Mouse (Mus musculus): ENCODE measurements around the gene Atp8b5. TPM values are rescaled to one million over a fixed set of nuclear protein-coding genes. Genes with fewer than 3 reads are reported as not detected.

Gene Atp8b5
- polyA plus RNA-seq, 1 experiment: 0.77 TPM

DNA sequence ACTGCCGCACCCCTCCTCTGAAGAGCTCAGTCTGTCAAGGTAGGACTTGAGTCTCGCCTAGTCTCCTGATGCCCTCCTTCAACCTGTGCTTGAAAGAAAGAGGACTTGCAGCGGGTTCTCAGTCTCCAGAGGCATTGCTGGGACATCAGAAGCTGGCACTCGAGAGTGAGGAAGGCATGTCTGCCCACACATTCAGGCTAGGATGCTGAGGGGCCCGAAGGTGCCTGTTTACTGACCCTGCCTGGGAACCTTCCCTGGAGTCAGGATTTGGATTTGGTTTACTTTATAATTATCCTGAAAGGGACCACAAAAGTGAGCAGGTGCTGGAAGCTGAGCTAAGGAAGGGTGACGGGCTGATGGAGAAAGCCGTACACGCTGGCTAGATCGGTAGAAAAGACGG is 134.5 kb downstream of the Atp8b5 start:
- peaks cover 25% of the 10 kb centered on the region for H3K4me1 ChIP-seq (ENCODE audit: control insufficient read depth, insufficient read depth, low read length)
- TF ChIP-seq POLR2A (IDR thresholded peaks at IDR 0.05; ENCODE audit: extremely low read depth, insufficient read depth, low read length) (no peak), CTCF (IDR thresholded peaks at IDR 0.05; ENCODE audit: extremely low read depth, insufficient read depth, low read length) (no peak)
- no peak overlapping the region for H3K4me3 ChIP-seq (ENCODE audit: insufficient read depth, low read length)
- no peak overlapping the region for H3K27ac ChIP-seq (ENCODE audit: insufficient read depth, low read length)

GRCm38 (mm10) chr4:43402212-43402611 is 135.3 kb downstream of the Atp8b5 start:
- Histone ChIP-seq H3K4me1 (ENCODE audit: control insufficient read depth, insufficient read depth, low read length) (peaks cover 25% of the 10 kb centered on the region), H3K4me3 (ENCODE audit: insufficient read depth, low read length) (no peak overlapping the region), H3K27ac (ENCODE audit: insufficient read depth, low read length) (no peak overlapping the region)
- no peak for TF ChIP-seq CTCF (IDR thresholded peaks at IDR 0.05; ENCODE audit: extremely low read depth, insufficient read depth, low read length)
- no peak for TF ChIP-seq POLR2A (IDR thresholded peaks at IDR 0.05; ENCODE audit: extremely low read depth, insufficient read depth, low read length)

DNA sequence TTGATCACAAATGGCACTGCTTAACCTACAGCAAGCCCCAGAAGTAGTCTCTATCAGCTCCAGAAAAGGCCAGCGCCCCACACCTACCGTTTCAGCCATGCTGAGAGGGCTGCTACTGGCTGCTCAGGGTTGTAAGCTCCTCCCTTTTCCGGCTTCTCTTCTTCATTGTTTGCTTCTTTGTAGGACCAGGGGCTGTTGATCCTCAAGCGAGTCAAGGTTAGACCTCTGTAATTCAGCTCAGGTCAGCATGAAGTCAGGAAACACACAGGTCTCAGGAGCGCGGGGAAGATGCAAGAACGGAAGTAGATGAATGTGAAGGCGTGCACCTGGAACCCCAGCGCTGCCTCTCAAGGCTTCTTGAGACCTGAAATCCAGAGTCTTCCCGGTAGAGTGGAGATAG is 137.7 kb downstream of the Atp8b5 start:
- TF ChIP-seq POLR2A (IDR thresholded peaks at IDR 0.05; ENCODE audit: extremely low read depth, insufficient read depth, low read length): no peak
- TF ChIP-seq CTCF (IDR thresholded peaks at IDR 0.05; ENCODE audit: extremely low read depth, insufficient read depth, low read length): no peak
- Histone ChIP-seq H3K27ac (ENCODE audit: insufficient read depth, low read length) (peak overlapping the region; percentile 30; the same call in 1 of the 2 replicates), H3K4me1 (ENCODE audit: control insufficient read depth, insufficient read depth, low read length) (peaks cover 12% of the 10 kb centered on the region), H3K4me3 (ENCODE audit: insufficient read depth, low read length) (no peak overlapping the region)

GRCm38 (mm10) chr4:43406162-43406971 is 139.4 kb downstream of the Atp8b5 start:
- Histone ChIP-seq H3K4me1 (ENCODE audit: control insufficient read depth, insufficient read depth, low read length) (peaks cover 4% of the 10 kb centered on the region; the same call in 1 of the 2 replicates), H3K27ac (ENCODE audit: insufficient read depth, low read length) (peak overlapping the region; percentile 83), H3K4me3 (ENCODE audit: insufficient read depth, low read length) (peak overlapping the region; percentile 47)
- TF ChIP-seq POLR2A (IDR thresholded peaks at IDR 0.05; ENCODE audit: extremely low read depth, insufficient read depth, low read length): peak; percentile 88
- TF ChIP-seq CTCF (IDR thresholded peaks at IDR 0.05; ENCODE audit: extremely low read depth, insufficient read depth, low read length): peak; percentile 31; the same call in 1 of the 2 replicates

DNA sequence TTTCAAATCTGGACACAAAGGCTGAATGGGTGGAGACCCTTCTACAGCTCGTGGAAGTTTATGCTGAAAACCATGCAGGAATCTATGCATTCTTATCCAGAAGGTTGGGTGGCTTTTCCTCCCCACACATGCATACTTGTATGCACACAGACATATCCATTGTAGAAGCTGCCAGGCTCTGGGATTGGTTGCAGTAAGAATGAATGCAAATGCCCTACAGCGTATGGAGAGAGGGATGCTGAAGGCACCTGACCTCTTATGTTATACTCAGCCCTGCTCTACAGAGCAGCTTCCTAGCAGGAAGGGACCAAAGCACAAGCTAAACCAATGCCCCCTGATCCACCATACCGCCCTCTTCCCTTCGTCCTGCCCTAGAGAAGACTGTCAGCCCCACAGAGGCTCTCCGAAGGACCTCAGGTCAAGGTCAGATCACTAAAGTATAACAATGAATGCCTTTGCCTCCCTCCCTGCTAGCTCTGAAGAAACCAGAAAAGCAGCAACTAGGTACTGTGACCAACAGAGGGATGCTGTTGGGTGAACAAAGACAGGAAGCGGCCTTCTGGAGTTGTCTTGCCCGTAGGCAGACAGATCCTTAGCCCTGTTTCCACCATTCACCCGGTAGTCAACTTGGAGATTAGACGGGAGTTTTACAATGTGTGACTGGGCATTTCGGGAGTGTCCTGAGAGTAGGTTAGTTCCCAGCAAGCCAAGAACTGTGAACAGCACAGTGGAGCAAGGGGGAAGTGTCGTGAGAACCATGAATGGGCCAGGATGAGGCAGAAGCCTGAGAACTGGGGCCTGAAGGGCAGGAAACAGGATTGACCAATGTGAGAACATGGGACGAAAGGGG is 140.3 kb downstream of the Atp8b5 start:
- TF ChIP-seq CTCF (IDR thresholded peaks at IDR 0.05; ENCODE audit: extremely low read depth, insufficient read depth, low read length): no peak
- no peak for TF ChIP-seq POLR2A (IDR thresholded peaks at IDR 0.05; ENCODE audit: extremely low read depth, insufficient read depth, low read length)

DNA sequence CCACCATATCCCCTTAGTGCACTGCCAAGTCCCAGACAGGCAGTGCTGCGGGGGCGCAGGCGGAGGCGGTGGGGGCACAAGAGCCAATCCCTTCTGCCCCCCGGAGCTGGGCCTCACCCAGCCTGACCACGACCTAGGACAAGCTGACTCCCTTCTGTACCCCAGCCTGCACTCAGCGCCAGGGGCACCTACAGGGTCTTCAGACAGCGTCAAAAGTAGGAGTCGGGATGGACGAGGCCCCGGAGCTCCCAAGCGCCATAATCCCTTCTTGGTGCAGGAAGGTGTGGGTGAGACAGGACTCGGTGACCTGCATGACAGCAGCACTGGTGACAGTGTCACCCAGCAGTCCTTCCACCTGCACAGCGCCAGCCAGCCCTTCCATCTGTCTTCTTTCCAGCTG is 147.8 kb downstream of the Atp8b5 start:
- Histone ChIP-seq H3K4me1 (ENCODE audit: control insufficient read depth, insufficient read depth, low read length) (peaks cover 2% of the 10 kb centered on the region; the same call in 1 of the 2 replicates), H3K4me3 (ENCODE audit: insufficient read depth, low read length) (no peak overlapping the region), H3K27ac (ENCODE audit: insufficient read depth, low read length) (no peak overlapping the region)
- no peak for TF ChIP-seq POLR2A (IDR thresholded peaks at IDR 0.05; ENCODE audit: extremely low read depth, insufficient read depth, low read length)
- TF ChIP-seq CTCF (IDR thresholded peaks at IDR 0.05; ENCODE audit: extremely low read depth, insufficient read depth, low read length): no peak

More for the DNA sequence above, 140.3 kb downstream of the Atp8b5 start:
- Histone ChIP-seq H3K27ac (ENCODE audit: insufficient read depth, low read length) (peak overlapping the region; percentile 83), H3K4me3 (ENCODE audit: insufficient read depth, low read length) (peak overlapping the region; percentile 47), H3K4me1 (ENCODE audit: control insufficient read depth, insufficient read depth, low read length) (peaks cover 2% of the 10 kb centered on the region; the same call in 1 of the 2 replicates)

GRCm38 (mm10) chr4:43415221-43416070 is 148.5 kb downstream of the Atp8b5 start:
- H3K4me3 ChIP-seq (ENCODE audit: insufficient read depth, low read length): no peak overlapping the region
- H3K27ac ChIP-seq (ENCODE audit: insufficient read depth, low read length): no peak overlapping the region

GRCm38 (mm10) chr4:43416071-43416490 is 149.1 kb downstream of the Atp8b5 start:
- peaks cover 2% of the 10 kb centered on the region; the same call in 1 of the 2 replicates for H3K4me1 ChIP-seq (ENCODE audit: control insufficient read depth, insufficient read depth, low read length)
- no peak overlapping the region for H3K27ac ChIP-seq (ENCODE audit: insufficient read depth, low read length)
- TF ChIP-seq CTCF (IDR thresholded peaks at IDR 0.05; ENCODE audit: extremely low read depth, insufficient read depth, low read length): no peak
- no peak overlapping the region for H3K4me3 ChIP-seq (ENCODE audit: insufficient read depth, low read length)

More at GRCm38 (mm10) chr4:43415221-43416070, 148.5 kb downstream of the Atp8b5 start:
- TF ChIP-seq CTCF (IDR thresholded peaks at IDR 0.05; ENCODE audit: extremely low read depth, insufficient read depth, low read length): no peak
- no peak for TF ChIP-seq POLR2A (IDR thresholded peaks at IDR 0.05; ENCODE audit: extremely low read depth, insufficient read depth, low read length)
- H3K4me1 ChIP-seq (ENCODE audit: control insufficient read depth, insufficient read depth, low read length): peaks cover 2% of the 10 kb centered on the region; the same call in 1 of the 2 replicates

Measured in cortical plate, adult 2 months (tissue).